Mouse (Mus musculus): ENCODE measurements at regions not wholly inside any gene's neighbourhood (a gene's known extent, or its start where the extent isn't known, plus 50 kb on each side); places are given as distances from the start of the nearest gene placed in this dataset.
"Not testable (repeated sequence)": the region's sequence is repeated elsewhere in the genome, so short reads cannot be mapped to it uniquely, and the experiment has no call there.

- 59% methylated on average over 9 of the region's 9 CpGs for WGBS
- no peak overlapping the region for H3K27ac ChIP-seq (replicated peaks; ENCODE audit: low read depth, low read length)
These were observed 119.3 kb upstream of the Foxk1 start for GRCm38 (mm10) chr5:142281997-142282396.

DNA sequence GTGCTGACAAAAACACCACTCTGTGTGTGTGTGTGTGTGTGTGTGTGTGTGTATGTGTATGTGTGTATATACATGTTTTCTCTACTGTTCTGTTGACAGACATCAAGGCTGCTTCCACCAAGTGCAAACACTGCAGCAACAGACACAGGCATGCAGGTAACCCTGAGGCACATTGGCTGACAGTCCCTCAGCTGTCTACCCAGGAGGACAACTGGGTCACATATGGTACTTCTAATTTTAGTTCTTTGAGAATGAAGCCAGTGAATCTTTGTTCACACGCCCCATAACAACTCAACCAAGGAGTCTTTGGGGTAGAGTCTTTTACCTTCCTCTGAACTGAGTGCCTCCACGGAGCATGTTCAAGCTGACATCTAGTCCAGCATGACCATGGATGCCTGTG, 113.3 kb upstream of the Foxk1 start:
- Histone ChIP-seq H3K9ac (ENCODE audit: low read length) (no peak overlapping the region), H3K4me1 (ENCODE audit: control insufficient read depth, insufficient read depth, low read length) (no peaks in the 10 kb centered on the region), H3K9me3 (ENCODE audit: control insufficient read depth, low read length) (peaks cover 5% of the 10 kb centered on the region; the same call in 1 of the 2 replicates), H3K36me3 (ENCODE audit: control insufficient read depth, insufficient read depth, low read length) (no peaks in the 10 kb centered on the region), H3K27ac (replicated peaks; ENCODE audit: low read depth, low read length) (no peak overlapping the region), H3K27me3 (ENCODE audit: control insufficient read depth, insufficient read depth, low read length) (no peaks in the 10 kb centered on the region), H3K4me2 (ENCODE audit: low read depth, severe bottlenecking) (no peak overlapping the region), H3K4me3 (ENCODE audit: low read depth, low read length) (no peak overlapping the region)
- no peak for DNase-seq (ENCODE audit: low spot score)
- ATAC-seq (ENCODE audit: insufficient number of reproducible peaks, low FRiP score, low TSS enrichment, low read depth), result no peak
- WGBS, result 87% methylated on average over 2 of the region's 2 CpGs

More at GRCm38 (mm10) chr5:142281997-142282396, 119.3 kb upstream of the Foxk1 start:
- H3K9ac ChIP-seq (ENCODE audit: low read length), result no peak overlapping the region
- no peak overlapping the region for H3K4me3 ChIP-seq (ENCODE audit: low read depth, low read length)
- no peak overlapping the region for H3K4me2 ChIP-seq (ENCODE audit: low read depth, severe bottlenecking)
- no peaks in the 10 kb centered on the region for H3K9me3 ChIP-seq (ENCODE audit: control insufficient read depth, low read length)
- ATAC-seq (ENCODE audit: insufficient number of reproducible peaks, low FRiP score, low TSS enrichment, low read depth) (no peak), DNase-seq (ENCODE audit: low spot score) (no peak)
- no peaks in the 10 kb centered on the region for H3K4me1 ChIP-seq (ENCODE audit: control insufficient read depth, insufficient read depth, low read length)
- H3K27me3 ChIP-seq (ENCODE audit: control insufficient read depth, insufficient read depth, low read length), result no peaks in the 10 kb centered on the region
- H3K36me3 ChIP-seq (ENCODE audit: control insufficient read depth, insufficient read depth, low read length), result no peaks in the 10 kb centered on the region

- no peak overlapping the region for H3K9ac ChIP-seq (ENCODE audit: low read length)
- ATAC-seq (ENCODE audit: insufficient number of reproducible peaks, low FRiP score, low TSS enrichment, low read depth) (no peak), DNase-seq (ENCODE audit: low spot score) (no peak)
- no peaks in the 10 kb centered on the region for H3K27me3 ChIP-seq (ENCODE audit: control insufficient read depth, insufficient read depth, low read length)
- H3K36me3 ChIP-seq (ENCODE audit: control insufficient read depth, insufficient read depth, low read length), result no peaks in the 10 kb centered on the region
- H3K27ac ChIP-seq (replicated peaks; ENCODE audit: low read depth, low read length), result no peak overlapping the region
- peaks cover 5% of the 10 kb centered on the region; the same call in 1 of the 2 replicates for H3K9me3 ChIP-seq (ENCODE audit: control insufficient read depth, low read length)
- H3K4me3 ChIP-seq (ENCODE audit: low read depth, low read length), result no peak overlapping the region
- H3K4me2 ChIP-seq (ENCODE audit: low read depth, severe bottlenecking), result no peak overlapping the region
- WGBS, result 90% methylated on average over 10 of the region's 10 CpGs
- no peaks in the 10 kb centered on the region for H3K4me1 ChIP-seq (ENCODE audit: control insufficient read depth, insufficient read depth, low read length)
These were observed 109.8 kb upstream of the Foxk1 start for GRCm38 (mm10) chr5:142291451-142291850.

DNA sequence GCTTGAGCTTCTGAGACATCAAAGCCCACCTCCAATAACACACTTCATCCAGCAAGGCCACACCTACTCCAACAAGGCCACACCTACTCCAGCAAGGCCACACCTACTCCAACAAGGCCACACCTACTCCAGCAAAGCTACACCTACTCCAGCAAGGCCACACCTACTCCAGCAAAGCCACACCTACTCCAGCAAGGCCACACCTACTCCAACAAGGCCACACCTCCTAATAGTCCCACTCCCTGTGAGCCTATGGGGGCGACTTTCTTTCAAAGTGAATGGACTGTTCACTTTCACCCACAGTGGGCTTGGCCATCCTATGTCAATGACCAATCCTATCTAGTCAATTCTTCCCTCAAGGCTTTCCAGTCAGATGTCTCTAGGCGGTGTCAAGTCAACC, 104.9 kb upstream of the Foxk1 start:
- H3K4me1 ChIP-seq (ENCODE audit: control insufficient read depth, insufficient read depth, low read length); H3K9ac ChIP-seq (ENCODE audit: low read length); H3K4me2 ChIP-seq (ENCODE audit: low read depth, severe bottlenecking); H3K36me3 ChIP-seq (ENCODE audit: control insufficient read depth, insufficient read depth, low read length); H3K27me3 ChIP-seq (ENCODE audit: control insufficient read depth, insufficient read depth, low read length); H3K27ac ChIP-seq (replicated peaks; ENCODE audit: low read depth, low read length); ATAC-seq (ENCODE audit: insufficient number of reproducible peaks, low FRiP score, low TSS enrichment, low read depth); DNase-seq (ENCODE audit: low spot score); H3K9me3 ChIP-seq (ENCODE audit: control insufficient read depth, low read length); H3K4me3 ChIP-seq (ENCODE audit: low read depth, low read length): not testable (repeated sequence)
- 89% methylated on average over 2 of the region's 2 CpGs for WGBS

DNA sequence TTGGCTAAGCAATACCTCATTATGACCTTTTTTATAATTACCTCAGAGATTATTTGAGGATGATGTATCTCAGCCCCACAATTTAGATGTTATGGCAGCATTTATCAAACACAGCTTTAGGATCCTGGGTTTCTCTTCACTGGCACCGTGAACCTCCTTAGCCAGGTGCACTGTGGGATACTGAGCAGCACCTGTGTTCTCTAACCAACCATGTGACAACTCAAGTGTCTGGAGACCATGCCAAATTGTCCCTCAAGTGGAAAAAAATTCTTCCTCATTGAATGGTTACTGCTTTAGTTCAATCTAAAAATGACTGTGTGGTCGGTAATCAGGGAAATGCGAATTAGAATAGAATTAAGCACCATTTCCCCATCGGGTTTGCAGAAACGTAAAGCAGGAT, 101.7 kb upstream of the Foxk1 start:
- Histone ChIP-seq H3K9ac (ENCODE audit: low read length) (no peak overlapping the region), H3K36me3 (ENCODE audit: control insufficient read depth, insufficient read depth, low read length) (no peaks in the 10 kb centered on the region), H3K4me3 (ENCODE audit: low read depth, low read length) (no peak overlapping the region), H3K9me3 (ENCODE audit: control insufficient read depth, low read length) (no peaks in the 10 kb centered on the region), H3K27me3 (ENCODE audit: control insufficient read depth, insufficient read depth, low read length) (no peaks in the 10 kb centered on the region), H3K4me2 (ENCODE audit: low read depth, severe bottlenecking) (no peak overlapping the region), H3K27ac (replicated peaks; ENCODE audit: low read depth, low read length) (no peak overlapping the region), H3K4me1 (ENCODE audit: control insufficient read depth, insufficient read depth, low read length) (no peaks in the 10 kb centered on the region)
- DNase-seq (ENCODE audit: low spot score), result no peak
- ATAC-seq (ENCODE audit: insufficient number of reproducible peaks, low FRiP score, low TSS enrichment, low read depth), result no peak
- 83% methylated on average over 5 of the region's 5 CpGs for WGBS

DNA sequence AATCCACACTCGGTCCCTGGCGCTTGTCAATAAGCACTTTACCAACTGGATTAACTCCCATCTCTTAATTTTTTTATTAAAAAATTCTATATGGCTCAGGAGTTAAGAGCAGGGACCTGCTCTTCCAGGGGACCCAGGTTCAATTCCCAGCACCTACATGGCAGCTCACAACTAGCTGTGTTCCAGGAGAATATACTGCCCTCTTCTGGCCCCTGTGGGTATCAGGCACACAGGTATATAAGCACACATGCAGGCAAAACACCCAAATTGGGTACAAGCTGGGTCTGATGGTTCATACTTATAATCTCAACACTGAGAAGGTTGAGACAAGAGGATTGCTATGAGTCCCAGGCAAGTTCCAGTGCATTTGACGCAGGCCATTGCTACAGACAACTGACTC, 92.8 kb upstream of the Foxk1 start:
- Histone ChIP-seq H3K4me2 (ENCODE audit: low read depth, severe bottlenecking) (no peak overlapping the region), H3K9me3 (ENCODE audit: control insufficient read depth, low read length) (no peaks in the 10 kb centered on the region), H3K9ac (ENCODE audit: low read length) (no peak overlapping the region), H3K4me3 (ENCODE audit: low read depth, low read length) (no peak overlapping the region), H3K27ac (replicated peaks; ENCODE audit: low read depth, low read length) (no peak overlapping the region), H3K27me3 (ENCODE audit: control insufficient read depth, insufficient read depth, low read length) (no peaks in the 10 kb centered on the region), H3K4me1 (ENCODE audit: control insufficient read depth, insufficient read depth, low read length) (no peaks in the 10 kb centered on the region), H3K36me3 (ENCODE audit: control insufficient read depth, insufficient read depth, low read length) (no peaks in the 10 kb centered on the region)
- WGBS, result 91% methylated on average over 3 of the region's 3 CpGs
- DNase-seq (ENCODE audit: low spot score), result no peak
- no peak for ATAC-seq (ENCODE audit: insufficient number of reproducible peaks, low FRiP score, low TSS enrichment, low read depth)

DNA sequence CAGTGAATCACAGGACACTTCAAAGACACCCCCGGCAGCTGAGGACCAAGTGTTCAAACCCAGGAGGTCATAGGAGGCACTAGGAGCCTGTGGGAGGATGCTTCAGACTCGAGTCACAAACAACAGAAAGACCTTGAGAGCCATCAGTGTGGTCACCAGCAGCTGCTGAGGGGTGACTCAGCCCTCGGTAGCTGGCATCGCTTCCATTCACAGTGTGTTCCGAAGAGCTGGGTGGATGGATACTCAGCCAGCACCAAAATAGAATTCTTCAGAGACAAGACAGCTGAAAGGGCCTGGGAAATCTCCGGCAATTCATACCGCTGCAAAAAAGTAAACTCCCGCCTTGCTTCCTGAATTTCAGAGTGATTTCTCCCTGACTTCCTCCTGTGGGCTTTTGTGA, 87.4 kb upstream of the Foxk1 start:
- H3K9ac ChIP-seq (ENCODE audit: low read length), result no peak overlapping the region

DNA sequence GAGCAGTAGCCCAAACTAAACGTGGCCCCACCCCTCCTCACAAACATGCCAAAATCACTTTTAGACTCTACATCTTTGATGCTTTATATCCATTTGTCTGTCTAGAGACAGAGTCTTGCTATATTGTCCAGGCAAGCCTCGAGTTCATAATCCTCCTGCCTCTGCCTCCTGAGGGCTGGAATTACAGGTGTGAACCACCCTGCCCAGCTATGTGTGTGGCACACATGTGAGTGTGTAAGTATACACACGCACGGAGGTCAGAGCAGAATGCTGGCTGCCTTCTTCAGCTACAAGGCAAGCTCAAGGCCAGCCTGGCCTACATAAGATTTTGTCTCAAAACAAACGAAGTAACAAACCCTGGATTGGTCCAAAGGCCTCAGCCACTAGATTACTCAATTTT, 86.8 kb upstream of the Foxk1 start:
- no peak for DNase-seq (ENCODE audit: low spot score)
- 82% methylated on average over 5 of the region's 5 CpGs for WGBS
- H3K4me2 ChIP-seq (ENCODE audit: low read depth, severe bottlenecking), result no peak overlapping the region

More for the DNA sequence above, 87.4 kb upstream of the Foxk1 start:
- no peak for ATAC-seq (ENCODE audit: insufficient number of reproducible peaks, low FRiP score, low TSS enrichment, low read depth)
- Histone ChIP-seq H3K27me3 (ENCODE audit: control insufficient read depth, insufficient read depth, low read length) (no peaks in the 10 kb centered on the region), H3K36me3 (ENCODE audit: control insufficient read depth, insufficient read depth, low read length) (no peaks in the 10 kb centered on the region), H3K4me2 (ENCODE audit: low read depth, severe bottlenecking) (no peak overlapping the region), H3K27ac (replicated peaks; ENCODE audit: low read depth, low read length) (no peak overlapping the region), H3K4me1 (ENCODE audit: control insufficient read depth, insufficient read depth, low read length) (no peaks in the 10 kb centered on the region), H3K9me3 (ENCODE audit: control insufficient read depth, low read length) (no peaks in the 10 kb centered on the region), H3K4me3 (ENCODE audit: low read depth, low read length) (no peak overlapping the region)
- WGBS, result 85% methylated on average over 8 of the region's 8 CpGs
- no peak for DNase-seq (ENCODE audit: low spot score)

DNA sequence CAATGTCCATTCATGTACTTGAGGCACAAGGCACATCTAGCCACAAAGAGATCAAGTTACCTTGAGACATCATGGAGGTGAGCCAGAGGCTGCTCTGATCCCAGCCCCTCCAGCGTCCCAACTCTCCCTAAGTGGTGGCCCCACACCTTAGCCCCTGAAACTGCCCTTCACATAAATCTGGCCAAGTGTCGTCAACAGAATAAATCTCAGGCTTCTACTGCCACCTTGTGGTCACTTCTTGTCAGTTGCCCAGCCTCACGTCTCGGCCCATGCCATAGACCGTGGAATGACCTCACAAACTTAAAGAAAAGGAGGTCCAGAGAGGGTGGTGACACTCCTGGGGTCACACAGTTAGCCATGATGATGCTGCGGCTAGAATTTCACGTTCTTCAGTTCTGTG, 82.0 kb upstream of the Foxk1 start:
- ATAC-seq (ENCODE audit: insufficient number of reproducible peaks, low FRiP score, low TSS enrichment, low read depth), result 0 out of 2 replicates have a peak, but pooled peaks have one; percentile 65
- no peak overlapping the region for H3K9ac ChIP-seq (ENCODE audit: low read length)
- H3K9me3 ChIP-seq (ENCODE audit: control insufficient read depth, low read length), result no peaks in the 10 kb centered on the region
- peak; percentile 84 for DNase-seq (ENCODE audit: low spot score)
- H3K4me3 ChIP-seq (ENCODE audit: low read depth, low read length), result no peak overlapping the region
- no peaks in the 10 kb centered on the region for H3K4me1 ChIP-seq (ENCODE audit: control insufficient read depth, insufficient read depth, low read length)
- 4% methylated on average over 7 of the region's 7 CpGs for WGBS
- no peak overlapping the region for H3K27ac ChIP-seq (replicated peaks; ENCODE audit: low read depth, low read length)
- no peaks in the 10 kb centered on the region for H3K36me3 ChIP-seq (ENCODE audit: control insufficient read depth, insufficient read depth, low read length)
- no peak overlapping the region for H3K4me2 ChIP-seq (ENCODE audit: low read depth, severe bottlenecking)
- H3K27me3 ChIP-seq (ENCODE audit: control insufficient read depth, insufficient read depth, low read length), result no peaks in the 10 kb centered on the region

More for the DNA sequence above, 86.8 kb upstream of the Foxk1 start:
- Histone ChIP-seq H3K27ac (replicated peaks; ENCODE audit: low read depth, low read length) (no peak overlapping the region), H3K4me3 (ENCODE audit: low read depth, low read length) (no peak overlapping the region), H3K9ac (ENCODE audit: low read length) (no peak overlapping the region), H3K27me3 (ENCODE audit: control insufficient read depth, insufficient read depth, low read length) (no peaks in the 10 kb centered on the region), H3K9me3 (ENCODE audit: control insufficient read depth, low read length) (no peaks in the 10 kb centered on the region), H3K4me1 (ENCODE audit: control insufficient read depth, insufficient read depth, low read length) (no peaks in the 10 kb centered on the region), H3K36me3 (ENCODE audit: control insufficient read depth, insufficient read depth, low read length) (no peaks in the 10 kb centered on the region)
- ATAC-seq (ENCODE audit: insufficient number of reproducible peaks, low FRiP score, low TSS enrichment, low read depth), result no peak

Data from limb, embryonic 11.5 days (tissue).